Comparison of ENCODE assay signal across 9 mouse cellular contexts in the genomic region with DNA sequence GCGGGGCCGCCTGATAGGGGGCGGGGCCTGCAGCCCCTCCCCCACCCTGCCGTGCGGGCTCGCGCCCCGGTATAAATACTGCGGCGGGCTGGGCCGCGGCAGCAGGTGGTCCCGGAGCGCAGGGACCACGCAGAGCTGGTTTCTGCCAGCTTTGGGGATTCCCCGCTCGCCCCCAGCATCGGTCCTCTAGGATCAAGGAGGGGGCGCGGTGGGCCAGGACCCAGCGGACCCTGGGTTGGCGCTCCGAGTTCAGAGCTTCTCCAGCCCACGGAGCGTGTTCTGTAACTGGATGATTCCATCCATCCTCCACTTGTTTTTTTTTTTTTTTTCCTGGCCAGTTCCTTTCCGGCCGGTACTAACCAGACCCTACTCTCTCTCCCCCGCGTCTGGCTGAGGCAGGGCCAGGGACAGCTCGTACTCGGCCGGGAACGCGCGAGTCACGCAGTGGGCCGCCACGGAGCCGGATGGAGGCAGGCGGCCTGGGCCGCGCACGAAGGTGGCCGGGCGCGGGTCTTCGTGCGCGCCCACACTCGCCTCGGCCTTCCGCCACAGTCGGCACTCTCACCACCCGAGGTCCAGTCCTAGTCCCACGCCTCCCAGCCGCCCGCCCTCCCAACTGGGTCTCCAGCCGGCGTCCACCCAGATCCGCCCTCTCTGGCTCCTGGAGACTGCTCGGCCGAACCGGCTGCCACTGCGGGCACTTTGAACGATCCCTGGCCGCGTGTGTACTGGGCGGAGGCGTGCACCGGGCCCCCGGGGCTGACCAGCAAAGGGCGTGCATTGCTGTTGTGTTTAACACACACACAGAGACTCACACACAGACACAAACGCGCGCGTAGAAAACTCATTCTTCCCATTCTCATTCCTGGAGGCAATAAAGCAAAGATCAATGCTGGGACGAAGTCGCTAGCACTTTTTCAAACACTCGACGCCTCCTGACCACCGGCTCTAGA. TPM values are rescaled to one million over a fixed set of nuclear protein-coding genes. Genes with fewer than 3 reads are reported as not detected.
DNase-seq lines count a peak whose midpoint lies in the region; ATAC-seq and TF ChIP-seq lines count a peak whose summit lies in the region.
"Had no signal": no experiment of that assay in that cellular context is flagged by ENCODE, and none has a peak within 500 bp of the region (broad histone marks: within the 10 kb centered on the region; RNA-seq: fewer than 3 reads in every experiment).

No protein-coding gene starts in this region.

- peak overlapping the region; percentile 71 for H3K9ac ChIP-seq in heart, embryonic 13.5 days
- H3K9ac ChIP-seq in limb, embryonic 13.5 days: peak overlapping the region; percentile 58
- H3K9ac ChIP-seq in neural tube, embryonic 13.5 days: peak overlapping the region; percentile 50

- H3K9me3 ChIP-seq in heart, embryonic 13.5 days: no peaks in the 10 kb centered on the region
- H3K9me3 ChIP-seq in limb, embryonic 13.5 days: no peaks in the 10 kb centered on the region
- H3K9me3 ChIP-seq in neural tube, embryonic 13.5 days: no peaks in the 10 kb centered on the region

- H3K36me3 ChIP-seq in heart, embryonic 13.5 days: no peaks in the 10 kb centered on the region
- H3K36me3 ChIP-seq in limb, embryonic 13.5 days: no peaks in the 10 kb centered on the region
- H3K36me3 ChIP-seq in neural tube, embryonic 13.5 days: no peaks in the 10 kb centered on the region

- intact Hi-C loops in left cerebral cortex, adult 2 months (cut with DNase I): no loop called here
- intact Hi-C loops in left cerebral cortex, postnatal 36 days (cut with DNase I): no loop called here

- no peak overlapping the region for H3K27ac ChIP-seq in left cerebral cortex, adult 2 months
- no peak overlapping the region for H3K27ac ChIP-seq in heart, embryonic 13.5 days (replicated peaks)
- no peak overlapping the region for H3K27ac ChIP-seq in limb, embryonic 13.5 days
- 0 out of 2 replicates have a peak overlapping the region, but pooled peaks have one; percentile 38 for H3K27ac ChIP-seq in neural tube, embryonic 13.5 days (replicated peaks)
- H3K27ac ChIP-seq: macrophage had no signal

- under 1% methylated on average over 77 of the region's 81 CpGs for WGBS in heart, embryonic 13.5 days
- under 1% methylated on average over 81 of the region's 81 CpGs for WGBS in limb, embryonic 13.5 days
- under 1% methylated on average over 75 of the region's 81 CpGs for WGBS in neural tube, embryonic 13.5 days

- no peak for DNase-seq in left cerebral cortex, adult 2 months (ENCODE audit: extremely low spot score in 1 of 2, low spot score in 2 of 2)
- DNase-seq in left cerebral cortex, postnatal 36 days (ENCODE audit: low spot score in 2 of 2): no peak
- peak; percentile 37 to 51 for DNase-seq in adrenal gland, postnatal 36 days
- DNase-seq in frontal cortex, postnatal 36 days (ENCODE audit: low spot score in 2 of 2): no peak
- DNase-seq in spleen, postnatal 10 days (ENCODE audit: low spot score in 2 of 2): no peak

- H3K4me1 ChIP-seq in heart, embryonic 13.5 days: peaks cover 35% of the 10 kb centered on the region
- peaks cover 32% of the 10 kb centered on the region for H3K4me1 ChIP-seq in limb, embryonic 13.5 days
- H3K4me1 ChIP-seq in neural tube, embryonic 13.5 days (replicated peaks): peaks cover 38% of the 10 kb centered on the region

- peak; percentile 45; the same call in 1 of the 2 replicates for ATAC-seq in heart, embryonic 13.5 days (ENCODE audit: extremely low read depth, insufficient number of reproducible peaks, low FRiP score, low TSS enrichment)
- peak; percentile 57 for ATAC-seq in limb, embryonic 13.5 days (ENCODE audit: low FRiP score, low read depth)
- peak; percentile 37 for ATAC-seq in neural tube, embryonic 13.5 days (ENCODE audit: low read depth)

- no peak for TF ChIP-seq CTCF in left cerebral cortex, adult 2 months (IDR thresholded peaks at IDR 0.05)

- H3K27me3 ChIP-seq in heart, embryonic 13.5 days (replicated peaks): peaks cover 93% of the 10 kb centered on the region
- H3K27me3 ChIP-seq in limb, embryonic 13.5 days: peaks cover 94% of the 10 kb centered on the region
- H3K27me3 ChIP-seq in neural tube, embryonic 13.5 days: peaks cover 94% of the 10 kb centered on the region

- peak overlapping the region; percentile 22 for H3K4me3 ChIP-seq in left cerebral cortex, adult 2 months
- peak overlapping the region; percentile 62 for H3K4me3 ChIP-seq in heart, embryonic 13.5 days
- H3K4me3 ChIP-seq in limb, embryonic 13.5 days: peak overlapping the region; percentile 52
- H3K4me3 ChIP-seq in neural tube, embryonic 13.5 days: peak overlapping the region; percentile 40

- peak overlapping the region; percentile 95 for H3K4me2 ChIP-seq in heart, embryonic 13.5 days
- H3K4me2 ChIP-seq in limb, embryonic 13.5 days (replicated peaks): peak overlapping the region; percentile 89
- peak overlapping the region; percentile 70 for H3K4me2 ChIP-seq in neural tube, embryonic 13.5 days

RNA-seq across cellular contexts. Expression of a gene that starts 8.8 kb away (rescaled TPM):
- not detected for total RNA-seq in left cerebral cortex, adult 2 months (2021)
- total RNA-seq in left cerebral cortex, postnatal 36 days (2021): not detected
- not detected for total RNA-seq in adrenal gland, postnatal 36 days (2021)
- not detected in 2 replicates for polyA plus RNA-seq in heart, embryonic 13.5 days (2015; fragmentation: Nextera tagmentation; extraction: Ambion mirVana)
- 0.05 TPM in 1 of 2 replicates, not detected in the other for polyA plus RNA-seq in limb, embryonic 13.5 days (2015; fragmentation: Nextera tagmentation; extraction: Ambion mirVana)
- 5.5 and 7.5 TPM in 2 replicates for polyA plus RNA-seq in neural tube, embryonic 13.5 days (2015; fragmentation: Nextera tagmentation; extraction: Ambion mirVana)
- polyA plus RNA-seq: macrophage had no signal

Comparison
In these comparisons a context has a peak if more than half of its experiments do, and no peak if none do; other contexts are left out.
1. DNase-seq: peak in adrenal gland, postnatal 36 days (2 of 2); none in left cerebral cortex, adult 2 months (0 of 2), left cerebral cortex, postnatal 36 days (0 of 2), frontal cortex, postnatal 36 days (0 of 2) and spleen, postnatal 10 days (0 of 2).
2. Peak in every context shown above with its lines, with median percentiles within 50 percentile points of each other: H3K4me3 ChIP-seq, ATAC-seq, H3K4me2 ChIP-seq and H3K9ac ChIP-seq.